Mouse (Mus musculus): ENCODE measurements around the gene Casp6.

The Casp6 gene

DNA sequence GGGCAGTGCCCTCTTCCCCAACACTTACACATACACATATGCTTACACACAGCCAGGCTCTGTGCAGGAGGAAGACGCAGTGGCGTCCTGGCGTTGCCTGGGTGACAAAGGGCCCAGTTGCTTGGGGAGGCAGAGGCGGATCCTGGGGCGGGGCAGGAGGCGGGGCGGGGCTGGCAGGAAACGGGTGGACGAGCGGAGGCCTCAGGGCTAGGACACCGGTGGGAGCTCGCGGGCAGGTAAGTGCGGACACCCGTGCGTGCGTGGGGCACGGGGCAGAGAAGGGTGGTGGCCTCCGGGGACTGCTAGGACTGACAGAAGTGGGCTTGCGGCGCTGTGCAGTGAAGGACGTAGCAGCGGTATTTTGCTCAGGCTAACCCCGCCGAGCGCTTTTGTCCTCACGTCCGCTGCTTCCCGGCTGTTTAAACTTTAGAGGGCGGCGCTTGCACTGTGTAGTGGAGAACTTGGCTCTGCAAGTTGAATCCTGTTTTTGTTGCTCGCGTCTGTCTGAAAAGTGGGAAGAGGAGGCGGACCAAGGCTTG lies at the start of gene Casp6:
TSS of gene Casp6 (plus strand) at position 155 of the 539 bp plus-strand sequence.
- peak; percentile 76 to 79 for DNase-seq (ENCODE audit: low spot score in 2 of 2)

DNA sequence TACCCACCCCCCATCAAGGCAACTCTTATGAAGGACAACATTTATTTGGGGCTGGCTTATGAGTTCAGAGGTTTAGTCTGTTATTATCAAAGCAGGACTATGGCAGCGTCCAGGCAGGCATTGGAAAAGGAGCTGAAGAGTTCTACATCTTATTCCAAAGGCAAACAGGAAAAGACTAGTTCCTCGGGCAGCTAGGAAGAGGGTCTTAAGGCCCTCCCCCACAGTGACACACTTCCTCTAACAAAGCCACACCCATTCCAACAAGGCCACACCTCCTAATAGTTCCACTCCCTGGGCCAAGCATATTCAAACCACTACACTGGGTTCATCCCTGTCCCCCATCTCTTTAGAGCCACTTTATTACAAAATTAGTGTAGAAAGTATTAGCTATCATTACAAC lies 38.6 kb upstream of the Casp6 start:
- DNase-seq (ENCODE audit: low spot score in 2 of 2), result no peak

DNA sequence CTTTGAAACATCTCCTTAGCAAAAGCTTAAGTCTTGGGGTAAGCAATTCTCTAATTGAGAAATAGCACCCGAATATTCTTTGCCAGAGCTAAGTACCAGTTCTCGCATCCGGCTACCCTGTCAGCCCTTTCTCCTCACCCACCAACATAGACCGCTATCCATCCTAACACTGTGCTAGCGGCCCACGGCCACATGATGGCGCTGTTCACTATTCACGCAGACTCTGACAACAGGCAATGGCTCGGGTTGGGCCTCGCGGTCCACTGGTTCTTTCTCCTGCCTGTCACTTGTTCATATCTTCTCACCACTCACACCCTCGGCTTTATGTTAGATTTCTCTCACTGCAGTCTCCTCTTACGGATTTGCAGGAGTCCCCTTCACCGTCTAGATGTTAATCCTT lies 37.5 kb upstream of the Casp6 start:
- DNase-seq (ENCODE audit: low spot score in 2 of 2), result peak in 1 of 2 experiments; percentile 11

DNA sequence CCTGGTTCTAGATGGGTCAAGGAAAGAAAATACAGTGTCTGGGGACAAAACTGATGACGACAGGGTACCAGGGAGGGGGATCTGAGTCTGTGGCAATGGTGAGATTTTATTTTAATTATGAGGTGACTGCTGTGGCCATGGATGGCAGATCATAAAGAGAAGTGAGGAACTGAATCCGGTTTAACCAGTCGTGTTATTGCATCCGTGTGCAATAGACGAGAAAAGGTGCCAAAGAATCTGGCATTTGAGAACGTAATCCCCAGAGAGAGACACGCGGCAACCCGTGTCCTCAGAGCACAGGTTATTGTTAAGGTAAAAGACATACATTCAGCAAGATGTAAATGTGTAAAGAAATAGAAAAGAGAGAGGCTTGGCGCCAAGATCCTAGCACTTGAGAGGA lies 23.9 kb upstream of the Casp6 start:
- DNase-seq (ENCODE audit: low spot score in 2 of 2), result no peak

DNA sequence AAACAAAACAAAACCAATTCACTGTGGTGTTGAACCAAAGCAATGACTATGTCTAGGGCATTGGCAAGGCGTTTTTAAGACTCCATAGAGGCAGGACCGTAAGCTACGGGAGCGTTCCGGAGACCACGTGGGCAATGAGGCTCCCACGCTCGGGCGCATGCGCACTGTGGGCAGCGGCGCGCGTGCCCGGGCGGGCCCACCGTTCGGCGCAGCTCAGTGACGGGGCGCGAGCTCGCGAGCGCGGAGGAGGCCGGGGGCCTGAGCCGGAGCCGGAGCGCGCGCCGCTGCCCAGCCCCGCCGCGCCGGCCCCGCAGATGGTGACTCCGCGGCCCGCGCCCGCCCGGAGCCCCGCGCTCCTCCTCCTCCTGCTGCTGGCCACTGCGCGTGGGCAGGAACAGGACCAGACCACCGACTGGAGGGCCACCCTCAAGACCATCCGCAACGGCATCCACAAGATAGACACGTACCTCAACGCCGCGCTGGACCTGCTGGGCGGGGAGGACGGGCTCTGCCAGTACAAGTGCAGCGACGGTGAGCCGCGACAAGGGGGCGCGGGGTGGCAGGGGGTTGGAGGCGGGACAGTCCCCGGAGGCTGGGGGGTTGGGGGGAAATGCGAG lies 22.7 kb upstream of the Casp6 start, which contains the start of gene Pla2g12a:
TSS of gene Pla2g12a (plus strand) at position 202 of the 617 bp plus-strand sequence.
- peak; percentile 89 to 91 for DNase-seq (ENCODE audit: low spot score in 2 of 2)

DNA sequence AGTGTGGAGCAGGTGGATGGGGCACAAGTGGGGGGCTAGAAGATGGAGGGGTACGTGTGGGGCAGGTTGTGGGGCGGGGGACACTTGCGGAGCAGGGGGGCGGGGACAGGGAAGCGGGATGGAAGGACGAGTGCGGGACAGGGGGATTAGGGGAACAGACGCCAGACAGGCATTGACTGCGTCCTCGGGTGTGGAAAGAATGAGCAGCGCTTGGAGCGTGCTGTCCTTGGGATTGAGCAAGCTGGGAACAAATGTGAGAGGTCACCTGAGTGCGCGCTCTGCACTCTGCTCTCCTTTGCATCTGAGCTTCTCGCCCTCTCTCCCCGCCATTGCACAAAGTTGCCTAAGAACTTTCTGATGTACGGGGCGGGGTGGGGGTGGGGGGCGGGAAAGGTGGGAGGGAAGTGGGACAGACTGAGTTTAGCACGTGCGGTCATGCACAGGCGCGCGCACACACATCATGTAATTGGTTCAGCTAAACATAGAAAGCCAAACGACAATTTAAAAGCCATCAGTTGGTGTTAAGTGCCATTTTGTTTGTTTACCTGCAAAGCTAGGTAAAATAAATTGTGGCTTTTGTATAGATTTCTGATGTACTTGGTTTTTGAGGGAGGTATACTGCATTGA lies 22.0 kb upstream of the Casp6 start:
- peak in 1 of 2 experiments; percentile 24 for DNase-seq (ENCODE audit: low spot score in 2 of 2)

DNA sequence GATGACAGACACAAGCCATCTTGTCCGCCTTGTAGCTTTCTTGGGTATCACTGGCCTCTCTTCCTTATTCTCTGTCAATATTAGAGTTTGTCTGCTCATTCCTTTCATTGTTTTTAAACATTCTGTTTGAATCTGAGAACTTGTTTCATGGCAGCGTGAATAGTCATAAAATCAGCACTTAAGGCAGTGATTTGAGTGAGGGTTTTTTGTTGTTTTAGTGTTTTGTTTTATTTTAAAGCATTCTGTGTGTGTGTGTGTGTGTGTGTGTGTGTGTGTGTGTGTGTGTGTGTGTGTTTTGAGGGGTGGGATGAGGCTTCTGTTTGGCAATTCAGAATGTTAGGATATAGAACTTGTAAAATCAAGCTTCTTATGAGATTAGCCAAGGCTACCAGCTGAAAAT lies 21.3 kb upstream of the Casp6 start:
- no peak for DNase-seq (ENCODE audit: low spot score in 2 of 2)

DNA sequence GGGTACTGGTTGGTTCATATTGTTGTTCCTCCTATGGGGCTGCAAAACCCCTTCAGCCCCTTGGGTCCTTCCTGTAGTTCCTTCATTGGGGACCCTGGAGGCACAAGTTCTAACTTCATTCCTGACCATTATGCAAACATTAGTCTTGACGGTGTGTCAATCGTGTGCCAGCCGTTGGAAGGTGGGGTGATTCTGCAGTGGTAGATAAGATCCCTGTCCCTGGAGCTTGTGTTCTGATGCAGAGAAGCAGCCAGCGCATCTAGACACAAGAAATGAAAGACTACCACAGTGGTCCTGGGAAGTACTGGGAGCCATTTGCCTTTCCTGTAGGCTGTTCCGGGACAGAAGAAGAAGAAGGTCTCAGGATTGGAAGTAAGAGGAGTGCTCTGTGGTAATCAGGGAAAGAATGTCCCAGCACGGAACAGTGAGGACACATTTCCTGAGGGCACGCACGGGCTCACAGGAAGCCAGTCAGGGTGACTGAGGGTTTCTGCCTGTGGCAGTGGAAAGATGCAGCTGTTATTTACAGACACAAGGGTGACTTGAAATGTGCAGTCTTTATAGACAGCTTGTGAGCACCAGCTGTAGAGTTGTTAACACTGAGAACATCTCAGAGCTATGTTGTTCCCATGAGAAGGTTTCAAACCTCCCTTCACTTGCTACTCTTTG lies 20.2 kb upstream of the Casp6 start:
- no peak for DNase-seq (ENCODE audit: low spot score in 2 of 2)

DNA sequence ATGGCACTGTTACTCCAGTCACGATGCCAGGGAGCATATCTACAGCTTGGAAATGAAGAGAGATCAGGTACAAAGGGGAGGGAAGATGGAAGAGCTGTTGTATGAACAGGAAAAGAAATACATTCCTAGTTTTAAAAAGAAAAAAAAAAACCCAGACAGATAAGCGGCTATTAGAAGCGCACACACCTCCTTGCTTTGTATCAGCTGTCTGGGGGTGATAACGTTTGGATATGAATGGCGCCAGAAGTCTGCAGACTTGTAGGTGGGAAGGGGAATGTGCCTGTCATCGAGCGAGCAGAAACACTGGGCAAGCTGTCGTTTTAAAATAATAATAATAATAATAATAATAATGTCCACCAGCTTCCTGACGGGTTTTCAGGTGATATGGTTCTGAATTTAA lies 15.6 kb upstream of the Casp6 start:
- DNase-seq (ENCODE audit: low spot score in 2 of 2), result no peak

DNA sequence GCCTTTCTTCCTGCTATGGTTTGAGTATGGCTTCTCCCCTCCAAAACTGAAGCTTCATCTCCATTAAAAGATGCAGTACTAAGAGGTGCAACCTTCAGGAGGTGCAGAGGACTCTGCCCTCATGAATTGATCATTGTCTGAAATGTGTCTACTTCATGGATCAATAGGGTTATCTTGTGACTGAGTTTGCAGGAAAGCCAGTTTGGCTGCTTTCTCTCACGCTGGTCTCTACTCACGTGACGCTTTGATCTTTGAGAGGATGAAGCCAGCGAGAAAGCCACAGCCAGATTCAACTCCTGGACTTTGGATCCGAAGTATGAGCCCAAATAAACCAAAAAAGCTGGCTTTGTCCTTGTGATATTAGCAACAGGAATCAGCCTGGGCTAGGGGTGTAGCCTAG lies 14.8 kb upstream of the Casp6 start:
- no peak for DNase-seq (ENCODE audit: low spot score in 2 of 2)

DNA sequence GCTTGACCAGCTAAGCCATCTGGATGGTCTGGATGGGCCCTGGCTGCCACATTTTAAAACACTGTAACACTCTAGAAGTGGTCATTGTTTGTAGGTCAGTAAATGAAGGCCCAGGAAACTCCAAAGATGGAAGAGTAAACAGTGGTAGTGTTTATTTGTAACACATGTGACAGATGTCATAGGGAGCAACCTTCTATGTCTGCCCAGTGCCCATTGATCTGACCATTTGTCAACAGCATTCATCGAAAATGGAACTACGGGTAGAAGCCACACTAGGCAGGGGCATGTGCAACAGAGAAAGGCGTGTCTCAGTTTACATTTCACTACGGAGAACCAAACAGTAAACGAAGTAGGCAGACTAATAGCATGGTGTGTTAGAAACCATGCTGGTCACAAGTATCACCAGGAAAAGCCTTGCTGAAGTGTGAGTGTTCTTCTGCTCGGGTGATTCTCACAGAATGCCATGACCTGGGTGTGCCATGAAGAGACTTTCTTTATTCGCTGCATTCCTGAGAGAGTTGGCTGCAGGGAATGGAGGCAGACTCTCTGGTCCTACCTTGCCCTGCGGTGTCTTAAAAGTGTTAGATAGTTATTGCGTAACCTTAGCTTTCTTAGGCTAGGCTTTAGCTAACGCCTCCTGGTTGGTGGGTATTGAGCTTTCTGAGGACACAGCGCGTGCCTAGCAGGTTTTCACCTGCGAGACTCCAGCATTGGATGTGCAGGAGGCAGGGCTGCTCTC lies 13.3 kb upstream of the Casp6 start:
- no peak for DNase-seq (ENCODE audit: low spot score in 2 of 2)

DNA sequence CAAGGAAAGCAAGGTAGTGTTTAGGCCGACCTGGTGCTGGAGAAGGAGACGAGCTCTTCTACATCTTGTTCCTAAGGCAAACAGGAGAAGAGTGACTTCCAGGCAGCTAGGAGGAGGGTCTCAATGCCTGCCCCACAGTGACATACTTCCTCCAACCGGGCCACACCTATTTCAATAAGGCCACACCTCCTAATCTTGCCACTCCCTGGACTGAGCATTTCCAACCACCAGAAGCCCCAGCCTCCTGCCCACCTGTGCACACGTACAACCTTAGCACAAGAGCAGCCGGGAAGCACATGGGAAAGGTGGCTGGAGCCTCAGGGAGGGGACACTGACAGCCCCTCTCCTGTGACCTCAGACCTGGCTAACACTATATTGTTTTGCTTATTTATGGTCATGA lies 9.2 kb upstream of the Casp6 start:
- no peak for DNase-seq (ENCODE audit: low spot score in 2 of 2)

DNA sequence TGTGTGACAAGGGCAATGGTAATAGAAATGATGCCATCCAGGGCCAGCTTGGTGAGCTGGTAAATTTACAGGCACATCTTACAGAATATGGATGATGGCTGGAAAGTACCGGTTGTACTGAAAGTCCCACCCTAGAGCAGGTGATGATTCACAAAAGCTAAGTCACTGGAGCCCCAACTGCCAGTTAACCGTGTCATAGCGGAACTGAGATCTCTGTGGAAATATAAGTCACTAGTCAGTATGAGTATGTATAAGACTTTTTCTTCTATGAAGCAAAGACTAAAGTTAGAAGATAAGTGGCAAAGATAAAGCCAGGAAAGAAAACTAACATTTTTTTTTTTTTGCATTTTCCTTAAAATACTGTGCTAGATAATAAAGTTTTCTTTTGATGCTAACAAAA lies 8.1 kb upstream of the Casp6 start:
- no peak for DNase-seq (ENCODE audit: low spot score in 2 of 2)

DNA sequence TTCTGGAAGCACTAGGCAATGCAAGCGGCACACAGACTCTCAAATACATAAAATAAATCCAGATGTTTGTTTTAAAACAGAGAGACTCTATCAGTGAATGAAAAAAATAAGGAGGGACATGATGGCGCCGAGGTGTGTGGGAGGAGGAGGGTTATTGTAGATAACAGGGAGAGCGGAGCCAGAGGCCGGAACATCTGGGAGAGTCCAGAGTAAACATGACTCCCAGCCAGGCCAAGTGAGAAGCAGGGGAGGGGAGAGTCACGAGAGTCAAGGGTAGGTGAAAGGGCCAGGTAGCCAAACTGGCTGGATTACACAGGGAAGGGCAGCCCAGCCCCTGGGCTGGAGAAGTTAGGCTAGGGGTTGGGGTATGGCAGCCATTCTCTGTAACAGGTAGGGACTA lies 4.6 kb upstream of the Casp6 start:
- no peak for DNase-seq (ENCODE audit: low spot score in 2 of 2)

DNA sequence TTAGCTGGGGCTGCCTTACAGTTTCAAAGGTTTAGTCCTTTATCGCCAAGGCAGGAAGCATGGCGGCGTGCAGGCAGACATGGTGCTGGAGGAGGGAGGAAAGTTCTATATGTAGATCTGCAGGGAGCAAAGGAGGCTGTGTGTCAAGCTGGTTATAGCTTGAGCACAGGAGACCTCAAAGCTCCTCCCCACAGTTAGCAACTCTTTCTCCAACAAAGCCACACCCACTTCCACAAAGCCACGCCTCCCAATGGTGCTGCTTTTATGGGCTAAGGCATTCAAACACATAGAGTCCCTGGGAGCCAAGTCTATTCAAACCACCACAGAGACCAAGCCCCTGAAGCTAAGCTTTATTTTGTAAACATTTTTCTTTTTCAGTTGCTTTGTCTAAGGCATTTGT lies 2.3 kb upstream of the Casp6 start:
- DNase-seq (ENCODE audit: low spot score in 2 of 2), result no peak

DNA sequence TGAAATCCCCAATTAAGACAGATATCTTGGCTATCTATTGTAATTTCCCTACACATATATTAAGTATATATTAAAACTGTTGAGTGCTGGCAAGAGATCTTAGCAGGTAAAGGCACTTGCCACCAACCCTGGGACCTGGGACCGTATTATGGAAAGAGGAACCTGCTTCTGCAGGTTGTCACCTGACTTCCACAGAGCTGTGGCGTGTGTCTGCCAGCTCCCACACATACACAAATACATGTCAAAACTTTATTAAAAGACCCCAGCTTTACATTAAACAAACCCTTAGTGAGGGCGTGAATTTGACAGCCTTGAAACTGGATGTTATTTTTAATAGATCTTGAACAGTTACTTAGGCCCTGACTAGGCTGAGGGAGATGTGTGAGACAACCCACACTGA lies 2.1 kb downstream of the Casp6 start:
- no peak for DNase-seq (ENCODE audit: low spot score in 2 of 2)

DNA sequence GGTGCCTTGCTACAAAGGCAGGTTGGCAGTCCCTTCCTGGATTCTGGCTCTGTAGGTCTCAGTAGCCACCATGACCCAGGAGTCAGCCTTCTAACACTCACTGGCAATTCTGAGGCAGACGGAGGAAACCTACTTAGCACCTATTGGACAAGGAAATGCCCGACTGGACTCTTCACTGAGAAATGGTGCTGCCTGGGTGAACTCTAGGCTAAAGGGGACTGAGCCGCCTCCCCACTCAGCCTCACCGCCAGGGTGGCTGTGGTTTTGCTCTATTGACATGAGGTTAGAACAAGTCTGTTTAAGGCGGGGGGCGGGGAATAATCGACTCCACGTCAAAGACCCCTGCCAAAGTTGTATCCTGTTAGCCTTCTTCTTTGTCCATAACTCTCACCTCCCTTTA lies 2.6 kb downstream of the Casp6 start:
- no peak for DNase-seq (ENCODE audit: low spot score in 2 of 2)

DNA sequence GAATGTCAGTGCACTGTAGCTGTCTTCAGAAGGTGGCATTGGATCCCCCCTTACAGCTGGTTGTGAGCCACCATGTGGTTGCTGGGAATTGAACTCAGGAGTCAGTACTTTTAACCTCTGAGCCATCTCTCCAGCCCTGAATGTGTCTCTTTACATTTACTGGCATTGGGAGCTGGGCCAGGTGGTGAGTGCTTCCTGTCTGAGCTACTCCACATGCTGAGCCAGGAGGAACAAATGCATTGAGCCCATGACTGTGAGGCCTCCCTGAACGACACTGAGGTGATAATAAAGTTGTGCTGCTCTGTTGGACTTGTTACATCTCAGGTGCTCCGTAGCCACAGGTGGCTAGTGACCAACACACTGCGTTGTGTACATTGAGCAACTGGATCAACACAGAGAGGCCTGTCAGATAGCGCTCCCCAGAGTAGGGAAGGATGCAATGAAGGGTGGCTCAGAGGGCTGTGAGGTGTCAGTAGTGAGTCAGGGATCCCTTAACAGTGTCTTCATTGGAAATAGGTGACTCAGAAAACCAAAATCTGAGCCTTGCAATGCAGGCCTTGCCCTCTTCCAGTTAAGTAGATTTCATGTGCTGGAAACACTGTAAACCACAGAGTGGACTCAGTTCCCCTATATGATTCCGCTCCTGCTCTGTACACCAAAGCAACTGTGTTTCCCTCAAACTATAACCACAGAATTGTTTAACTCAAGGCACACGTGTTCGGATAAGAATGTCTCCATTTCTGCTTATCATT lies 3.3 kb downstream of the Casp6 start:
- DNase-seq (ENCODE audit: low spot score in 2 of 2), result no peak

DNA sequence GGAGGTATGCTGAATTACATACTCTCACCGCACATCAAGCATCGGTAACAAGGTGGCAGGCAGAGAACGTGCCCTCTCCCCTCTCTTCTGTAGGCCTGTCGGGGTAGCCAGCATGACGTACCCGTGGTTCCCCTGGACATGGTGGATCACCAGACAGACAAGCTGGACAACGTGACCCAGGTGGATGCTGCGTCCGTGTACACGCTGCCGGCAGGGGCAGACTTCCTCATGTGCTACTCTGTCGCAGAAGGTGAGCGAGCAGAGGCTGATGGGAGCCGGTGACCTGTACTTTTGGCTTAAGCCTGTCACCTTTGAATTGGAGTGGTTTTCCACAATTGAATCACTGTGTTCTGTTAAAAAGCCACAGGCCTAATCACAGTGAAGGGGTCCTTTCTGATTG lies 10.8 kb downstream of the Casp6 start:
- no peak for DNase-seq (ENCODE audit: low spot score in 2 of 2)

DNA sequence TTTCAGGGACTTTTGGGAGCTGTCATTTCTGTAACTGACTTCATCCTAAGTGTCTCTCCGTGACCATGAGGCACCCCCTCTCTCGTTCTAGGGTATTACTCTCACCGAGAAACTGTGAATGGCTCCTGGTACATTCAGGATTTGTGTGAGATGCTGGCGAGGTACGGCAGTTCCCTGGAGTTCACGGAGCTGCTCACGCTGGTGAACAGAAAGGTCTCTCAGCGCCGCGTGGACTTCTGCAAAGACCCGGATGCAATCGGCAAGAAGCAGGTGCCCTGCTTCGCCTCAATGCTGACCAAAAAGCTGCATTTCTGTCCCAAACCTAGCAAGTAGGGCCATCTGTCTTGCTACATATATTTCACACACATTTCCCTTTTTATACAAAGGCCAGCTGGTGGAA lies 12.0 kb downstream of the Casp6 start:
- no peak for DNase-seq (ENCODE audit: low spot score in 2 of 2)

DNA sequence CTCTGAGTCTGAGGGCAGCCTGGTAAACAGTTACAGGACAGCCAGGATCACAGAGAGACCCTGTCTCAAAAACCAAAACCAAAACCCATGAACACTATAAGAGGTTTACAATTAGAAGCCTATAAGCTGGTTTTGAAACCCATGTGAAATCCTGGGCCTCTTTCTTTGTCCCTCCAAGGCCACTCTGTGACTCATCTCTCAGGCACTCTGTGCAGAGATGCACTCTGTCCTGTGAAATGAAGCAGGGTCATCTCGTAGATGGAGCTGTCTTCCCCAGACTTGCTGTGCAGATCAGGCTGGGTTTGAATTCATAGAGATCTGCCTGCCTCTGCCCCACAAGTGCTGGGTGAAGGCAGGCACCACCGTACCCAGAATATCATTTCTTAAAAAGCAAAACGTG lies 16.2 kb downstream of the Casp6 start:
- DNase-seq (ENCODE audit: low spot score in 2 of 2), result no peak

DNA sequence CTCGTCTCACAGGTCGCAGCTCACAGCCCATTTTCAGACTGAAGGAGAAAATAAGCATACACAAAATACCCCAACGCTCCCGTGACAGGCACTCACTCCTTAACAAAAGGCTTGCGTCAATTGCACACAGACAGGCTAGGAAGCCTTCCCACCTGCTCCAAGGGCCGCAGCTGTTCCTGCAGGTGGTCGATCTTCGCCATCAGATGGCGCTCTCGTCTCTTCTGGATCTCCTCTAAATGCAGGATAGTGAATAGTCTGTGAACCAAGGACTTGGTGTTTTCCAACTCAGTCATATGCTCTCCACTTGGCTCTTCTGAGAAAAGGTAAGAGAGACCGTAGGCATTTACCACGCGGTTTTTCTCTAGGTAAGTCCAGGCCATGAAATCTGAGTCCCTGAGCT lies 17.2 kb downstream of the Casp6 start:
- DNase-seq (ENCODE audit: low spot score in 2 of 2), result peak in 1 of 2 experiments; percentile 46
